In genomic region chr10:88730571-88731495, GRCm38 (mm10) we compare ENCODE assay signal across 8 mouse cellular contexts. TPM values are rescaled to one million over a fixed set of nuclear protein-coding genes. Genes with fewer than 3 reads are reported as not detected.
DNase-seq lines count a peak whose midpoint lies in the region; ATAC-seq and TF ChIP-seq lines count a peak whose summit lies in the region.

Gene Arl1 (plus strand): TSS chr10:88730858.

- H3K4me3 ChIP-seq in C2C12 (ENCODE audit: insufficient read depth, poor library complexity, severe bottlenecking): peak within 1 kb of the TSS; percentile 96
- peak within 1 kb of the TSS; percentile 70 for H3K4me3 ChIP-seq in erythroblast, embryonic 14.5 days (replicated peaks)
- peak within 1 kb of the TSS; percentile 99 for H3K4me3 ChIP-seq in heart, embryonic 12.5 days
- H3K4me3 ChIP-seq in kidney, postnatal 0 days (replicated peaks; ENCODE audit: low read depth, low read length): peak within 1 kb of the TSS; percentile 98
- H3K4me3 ChIP-seq in liver, embryonic 11.5 days (ENCODE audit: low read depth, low read length): peak within 1 kb of the TSS; percentile 97
- H3K4me3 ChIP-seq in stomach, embryonic 14.5 days (ENCODE audit: low read depth, low read length): peak within 1 kb of the TSS; percentile 95

- H3ac ChIP-seq in C2C12 (ENCODE audit: control insufficient read depth, insufficient read length, low read depth): peak within 1 kb of the TSS; percentile 84

- peak within 1 kb of the TSS; percentile 81 for H3K27ac ChIP-seq in heart, embryonic 12.5 days (ENCODE audit: poor library complexity, severe bottlenecking)
- H3K27ac ChIP-seq in kidney, postnatal 0 days: peak within 1 kb of the TSS; percentile 93
- H3K27ac ChIP-seq in liver, embryonic 11.5 days (ENCODE audit: low read depth, low read length): peak within 1 kb of the TSS; percentile 63
- peak within 1 kb of the TSS; percentile 76 for H3K27ac ChIP-seq in stomach, embryonic 14.5 days (ENCODE audit: low read length)

- DNase-seq in brain, embryonic 14.5 days (ENCODE audit: low read depth): peak; percentile 96
- DNase-seq in kidney, postnatal 0 days (ENCODE audit: low spot score): peak; percentile 95
- peak; percentile 89 for DNase-seq in liver, embryonic 11.5 days (ENCODE audit: low spot score)
- DNase-seq in naive thymus-derived CD4-positive, alpha-beta T cell, adult 2 months (ENCODE audit: low read depth): peak; percentile 89

- peak within 1 kb of the TSS; percentile 99 for H3K9ac ChIP-seq in heart, embryonic 12.5 days
- peak within 1 kb of the TSS; percentile 95 for H3K9ac ChIP-seq in kidney, postnatal 0 days (ENCODE audit: low read depth, low read length)
- H3K9ac ChIP-seq in liver, embryonic 11.5 days (ENCODE audit: low read depth, low read length): peak within 1 kb of the TSS; percentile 91
- peak within 1 kb of the TSS; percentile 94 for H3K9ac ChIP-seq in stomach, embryonic 14.5 days (replicated peaks; ENCODE audit: low read depth, low read length)

- TF ChIP-seq CTCF in C2C12 (IDR thresholded peaks at IDR 0.05; ENCODE audit: control insufficient read depth, insufficient read depth, insufficient read length): no peak
- TF ChIP-seq CTCF in brain, embryonic 14.5 days (IDR thresholded peaks at IDR 0.05; ENCODE audit: borderline replicate concordance, extremely low read depth, insufficient read depth, insufficient read length): no peak
- TF ChIP-seq CTCF in kidney, postnatal 0 days (IDR thresholded peaks at IDR 0.05; ENCODE audit: low read depth): 0 out of 2 replicates have a peak, but pooled peaks have one; percentile 23

- H3K9me3 ChIP-seq in erythroblast, embryonic 14.5 days (ENCODE audit: control insufficient read depth, low read length): no peaks in the 10 kb centered on the region
- H3K9me3 ChIP-seq in heart, embryonic 12.5 days (replicated peaks): no peaks in the 10 kb centered on the region
- no peaks in the 10 kb centered on the region for H3K9me3 ChIP-seq in kidney, postnatal 0 days (replicated peaks; ENCODE audit: low read length)
- H3K9me3 ChIP-seq in liver, embryonic 11.5 days (ENCODE audit: control insufficient read depth, low read length): no peaks in the 10 kb centered on the region
- no peaks in the 10 kb centered on the region for H3K9me3 ChIP-seq in stomach, embryonic 14.5 days (ENCODE audit: control insufficient read depth, low read depth, low read length)

- under 1% methylated on average over 65 of the region's 65 CpGs for WGBS in heart, embryonic 12.5 days
- under 1% methylated on average over 65 of the region's 65 CpGs for WGBS in kidney, postnatal 0 days
- WGBS in liver, embryonic 11.5 days: under 1% methylated on average over 65 of the region's 65 CpGs
- WGBS in stomach, embryonic 14.5 days: under 1% methylated on average over 65 of the region's 65 CpGs

- ATAC-seq in heart, embryonic 12.5 days (ENCODE audit: insufficient number of reproducible peaks, low FRiP score): peak; percentile 93
- peak; percentile 93 for ATAC-seq in kidney, postnatal 0 days (replicated peaks; ENCODE audit: low FRiP score, low read depth)
- ATAC-seq in liver, embryonic 11.5 days (replicated peaks; ENCODE audit: low FRiP score): peak; percentile 87
- peak; percentile 94 for ATAC-seq in stomach, embryonic 14.5 days (ENCODE audit: insufficient number of reproducible peaks, insufficient read depth, low FRiP score, low read depth)

- H3K4me1 ChIP-seq in erythroblast, embryonic 14.5 days (ENCODE audit: control insufficient read depth): peaks cover 25% of the 10 kb centered on the region
- peaks cover 15% of the 10 kb centered on the region for H3K4me1 ChIP-seq in heart, embryonic 12.5 days (replicated peaks)
- H3K4me1 ChIP-seq in kidney, postnatal 0 days (replicated peaks; ENCODE audit: insufficient read depth, low read length): 0 out of 2 replicates have a peak, but pooled peaks cover 5% of the 10 kb centered on the region
- H3K4me1 ChIP-seq in liver, embryonic 11.5 days (replicated peaks; ENCODE audit: control insufficient read depth, insufficient read depth, low read length): peaks cover 7% of the 10 kb centered on the region
- 0 out of 2 replicates have a peak, but pooled peaks cover 7% of the 10 kb centered on the region for H3K4me1 ChIP-seq in stomach, embryonic 14.5 days (ENCODE audit: control insufficient read depth, insufficient read depth, low read length)

- peaks cover 12% of the 10 kb centered on the region for H3K36me3 ChIP-seq in C2C12 (ENCODE audit: control insufficient read depth, insufficient read depth)
- peaks cover 2% of the 10 kb centered on the region; the same call in 1 of the 2 replicates for H3K36me3 ChIP-seq in erythroblast, embryonic 14.5 days (ENCODE audit: control insufficient read depth)
- H3K36me3 ChIP-seq in heart, embryonic 12.5 days: no peaks in the 10 kb centered on the region
- H3K36me3 ChIP-seq in kidney, postnatal 0 days (ENCODE audit: insufficient read depth, low read length): no peaks in the 10 kb centered on the region
- no peaks in the 10 kb centered on the region for H3K36me3 ChIP-seq in liver, embryonic 11.5 days (ENCODE audit: control insufficient read depth, insufficient read depth, low read length)
- H3K36me3 ChIP-seq in stomach, embryonic 14.5 days (ENCODE audit: control insufficient read depth, insufficient read depth, low read length): 0 out of 2 replicates have a peak, but pooled peaks cover under 1% of the 10 kb centered on the region

- peaks cover 45% of the 10 kb centered on the region for H3K79me2 ChIP-seq in C2C12 (ENCODE audit: control insufficient read depth, insufficient read depth)

- H3K27me3 ChIP-seq in C2C12 (ENCODE audit: control insufficient read depth, insufficient read depth, insufficient read length): no peaks in the 10 kb centered on the region
- peaks cover 4% of the 10 kb centered on the region; the same call in 1 of the 2 replicates for H3K27me3 ChIP-seq in erythroblast, embryonic 14.5 days (ENCODE audit: control insufficient read depth)
- no peaks in the 10 kb centered on the region; the same call in 1 of the 2 replicates for H3K27me3 ChIP-seq in heart, embryonic 12.5 days (replicated peaks)
- no peaks in the 10 kb centered on the region for H3K27me3 ChIP-seq in kidney, postnatal 0 days (ENCODE audit: insufficient read depth, low read length)
- no peaks in the 10 kb centered on the region for H3K27me3 ChIP-seq in liver, embryonic 11.5 days (replicated peaks; ENCODE audit: control insufficient read depth, insufficient read depth, low read length)
- no peaks in the 10 kb centered on the region for H3K27me3 ChIP-seq in stomach, embryonic 14.5 days (ENCODE audit: control insufficient read depth, insufficient read depth, low read length)

- peaks cover 36% of the 10 kb centered on the region for H3K79me3 ChIP-seq in C2C12 (ENCODE audit: low read depth)

- H3K4me2 ChIP-seq in heart, embryonic 12.5 days: peak within 1 kb of the TSS; percentile 93
- peak within 1 kb of the TSS; percentile 60 for H3K4me2 ChIP-seq in kidney, postnatal 0 days (ENCODE audit: low read length)
- H3K4me2 ChIP-seq in liver, embryonic 11.5 days: peak within 1 kb of the TSS; percentile 97
- peak within 1 kb of the TSS; percentile 90 for H3K4me2 ChIP-seq in stomach, embryonic 14.5 days (replicated peaks; ENCODE audit: low read depth, low read length)

- TF ChIP-seq POLR2A in brain, embryonic 14.5 days (IDR thresholded peaks at IDR 0.05; ENCODE audit: borderline replicate concordance, extremely low read depth, insufficient read depth, insufficient read length, poor library complexity, severe bottlenecking): peak; percentile 58; the same call in 1 of the 2 replicates

TF ChIP-seq in C2C12, 6 proteins besides CTCF, POLR2A, EP300 and RAD21:
- no peak for TF ChIP-seq MYOD1 (IDR thresholded peaks at IDR 0.05; ENCODE audit: control insufficient read depth, insufficient read length, low read depth)
- TF ChIP-seq MYOG (IDR thresholded peaks at IDR 0.05; ENCODE audit: control insufficient read depth, extremely low read depth, insufficient read length): no peak
- peak; percentile 70 for TF ChIP-seq MAX (IDR thresholded peaks at IDR 0.05)
- peak; percentile 90 for TF ChIP-seq CEBPB (IDR thresholded peaks at IDR 0.05; ENCODE audit: low read depth)
- TF ChIP-seq USF1 (IDR thresholded peaks at IDR 0.05; ENCODE audit: low read depth): no peak

RNA-seq across cellular contexts. Expression of gene Arl1, which starts in this region (rescaled TPM):
- 55.0 TPM for polyA plus RNA-seq in C2C12 (2012; fragmentation: generic; extraction: Trizol)
- 67.1 and 67.9 TPM in 2 replicates for polyA plus RNA-seq in brain, embryonic 14.5 days (2012; rRNA removed)
- polyA plus RNA-seq in erythroblast, embryonic 14.5 days (2012): 0.37 and 0.85 TPM in 2 replicates
- 139 and 141 TPM in 2 replicates for polyA plus RNA-seq in heart, embryonic 12.5 days (2016; fragmentation: Nextera tagmentation; extraction: Ambion mirVana)
- polyA plus RNA-seq in kidney, postnatal 0 days (2015; fragmentation: Nextera tagmentation; extraction: Ambion mirVana): 186 and 194 TPM in 2 replicates
- polyA plus RNA-seq in liver, embryonic 11.5 days (2014; fragmentation: Nextera tagmentation; extraction: Ambion mirVana): 117 and 124 TPM in 2 replicates
- polyA plus RNA-seq in stomach, embryonic 14.5 days (2014; fragmentation: Nextera tagmentation; extraction: Ambion mirVana): 194 and 196 TPM in 2 replicates

Comparison
In these comparisons a context has a peak if more than half of its experiments do, and no peak if none do; other contexts are left out.
1. Peak in every context shown above with its lines: DNase-seq, ATAC-seq, H3K4me3 ChIP-seq and H3K27ac ChIP-seq.
2. RNA of gene Arl1 (polyA plus RNA-seq): 194 to 196 TPM in stomach, embryonic 14.5 days, 186 to 194 TPM in kidney, postnatal 0 days, 139 to 141 TPM in heart, embryonic 12.5 days, 117 to 124 TPM in liver, embryonic 11.5 days, 67.1 to 67.9 TPM in brain, embryonic 14.5 days and 55.0 TPM in C2C12 (single experiment); 0.37 to 0.85 TPM in erythroblast, embryonic 14.5 days; every median in the first group is over 10 times any median in the second.